Mouse (Mus musculus) granulocyte monocyte progenitor cell, adult 5-6 weeks (primary cell): ENCODE measurements around the gene Tlr6. TPM values are rescaled to one million over a fixed set of nuclear protein-coding genes. Genes with fewer than 3 reads are reported as not detected.

Source experiments
- ATAC-seq: replicated peaks from 2 replicates; pipeline ENCODE4 v1.8.0; 2016; ENCODE audit warnings: mild to moderate bottlenecking, moderate TSS enrichment, inconsistent platforms; ENCODE audit not compliant: poor library complexity, severe bottlenecking
- total RNA-seq, 2 experiments: library from RNA; stranded (forward) in 1 of 2; stranded (reverse) in 1 of 2; fragments of 200-712, 200-1000 nt in 1 of 2; fragments of >200 nt in 1 of 2; fragmentation: Nextera tagmentation in 1 of 2; gene quantifications; 2 replicates each; pipeline ENCODE4 v1.2.3; 2014 to 2017

Gene Tlr6
- total RNA-seq, 2 experiments from 2014 or later = 2.6 to 3.1 TPM

DNA sequence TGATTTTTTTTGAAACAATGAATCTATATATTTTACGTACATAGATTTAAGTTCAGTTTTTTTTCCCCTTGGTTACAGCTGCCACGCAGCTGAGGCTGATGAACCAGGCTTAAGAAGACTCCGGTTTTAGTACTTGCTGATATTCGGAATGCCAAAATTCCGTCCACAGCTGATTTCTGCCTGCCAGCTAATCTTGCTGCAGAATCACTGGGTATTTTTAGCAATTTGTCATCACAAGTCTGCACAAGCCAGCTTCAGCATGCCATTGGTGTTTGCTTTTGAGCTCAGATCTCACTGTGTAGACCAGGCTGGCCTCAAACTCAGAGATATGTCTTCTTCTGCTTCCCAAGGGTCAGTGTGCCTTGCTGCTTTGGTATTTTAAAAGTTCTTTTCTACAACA is 8.4 kb downstream of the Tlr6 start:
- ATAC-seq = no peak

DNA sequence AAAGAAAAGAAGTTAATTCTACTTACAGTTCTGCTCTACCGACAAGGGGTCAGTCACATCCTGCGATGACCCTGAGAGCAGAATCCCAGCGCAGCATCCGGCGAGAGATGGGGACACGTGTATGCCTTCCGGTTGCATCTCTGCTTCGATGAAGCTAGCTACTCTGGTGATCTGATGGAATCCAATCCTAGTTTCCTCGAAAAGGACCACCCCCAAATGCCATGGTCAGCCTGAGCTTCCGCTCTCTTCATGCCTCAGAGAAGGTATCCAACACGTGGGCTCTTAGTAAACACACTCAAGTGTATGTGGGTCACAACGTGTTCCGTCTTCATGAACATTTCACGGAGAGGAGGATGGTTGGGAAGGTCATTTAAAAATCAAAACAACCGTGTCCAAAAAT is 27.1 kb downstream of the Tlr6 start:
- ATAC-seq = no peak

DNA sequence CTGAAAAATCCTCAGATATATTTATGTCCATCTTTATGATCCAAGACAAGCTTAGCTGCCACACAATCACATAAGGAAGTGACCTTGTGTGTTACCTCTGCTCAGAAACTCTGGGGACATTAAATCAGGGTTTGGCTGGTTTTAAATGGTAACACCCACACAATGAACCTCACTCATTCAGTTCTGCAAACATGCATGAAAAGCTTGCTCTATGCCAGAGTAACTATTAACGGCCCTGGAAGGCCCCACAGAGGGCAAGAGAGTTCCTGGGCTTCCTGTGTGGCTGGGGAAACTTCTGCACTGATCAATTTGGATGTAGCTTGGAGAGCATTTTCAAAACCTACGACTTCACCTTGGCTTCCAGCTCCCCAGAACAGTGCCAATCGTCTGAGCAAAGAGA is 27.7 kb downstream of the Tlr6 start:
- ATAC-seq = no peak

DNA sequence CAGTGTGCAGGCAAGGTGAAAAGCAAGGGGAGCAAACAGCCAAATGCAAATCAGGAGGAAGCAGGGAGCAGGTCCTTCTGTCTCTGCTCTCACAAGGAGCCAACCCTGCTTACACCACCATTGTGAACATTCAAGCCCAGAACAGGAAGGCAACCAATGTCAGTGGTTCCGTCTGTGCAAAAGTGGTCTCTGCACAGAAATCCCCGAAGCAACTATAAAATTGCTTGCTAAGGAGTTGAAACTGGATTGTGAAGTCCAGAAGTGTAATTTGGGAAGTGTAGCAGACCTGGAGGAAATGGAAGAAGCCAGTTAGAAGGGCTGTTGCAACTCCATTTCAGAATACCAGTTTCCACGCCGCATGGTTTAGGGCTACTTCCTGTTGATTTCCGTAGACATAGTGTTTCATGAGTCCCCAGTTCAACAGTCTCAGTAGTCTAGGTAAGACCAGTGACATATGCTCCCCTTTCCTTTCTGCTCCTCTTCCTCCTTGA is 37.0 kb downstream of the Tlr6 start:
- ATAC-seq = peak; percentile 95

DNA sequence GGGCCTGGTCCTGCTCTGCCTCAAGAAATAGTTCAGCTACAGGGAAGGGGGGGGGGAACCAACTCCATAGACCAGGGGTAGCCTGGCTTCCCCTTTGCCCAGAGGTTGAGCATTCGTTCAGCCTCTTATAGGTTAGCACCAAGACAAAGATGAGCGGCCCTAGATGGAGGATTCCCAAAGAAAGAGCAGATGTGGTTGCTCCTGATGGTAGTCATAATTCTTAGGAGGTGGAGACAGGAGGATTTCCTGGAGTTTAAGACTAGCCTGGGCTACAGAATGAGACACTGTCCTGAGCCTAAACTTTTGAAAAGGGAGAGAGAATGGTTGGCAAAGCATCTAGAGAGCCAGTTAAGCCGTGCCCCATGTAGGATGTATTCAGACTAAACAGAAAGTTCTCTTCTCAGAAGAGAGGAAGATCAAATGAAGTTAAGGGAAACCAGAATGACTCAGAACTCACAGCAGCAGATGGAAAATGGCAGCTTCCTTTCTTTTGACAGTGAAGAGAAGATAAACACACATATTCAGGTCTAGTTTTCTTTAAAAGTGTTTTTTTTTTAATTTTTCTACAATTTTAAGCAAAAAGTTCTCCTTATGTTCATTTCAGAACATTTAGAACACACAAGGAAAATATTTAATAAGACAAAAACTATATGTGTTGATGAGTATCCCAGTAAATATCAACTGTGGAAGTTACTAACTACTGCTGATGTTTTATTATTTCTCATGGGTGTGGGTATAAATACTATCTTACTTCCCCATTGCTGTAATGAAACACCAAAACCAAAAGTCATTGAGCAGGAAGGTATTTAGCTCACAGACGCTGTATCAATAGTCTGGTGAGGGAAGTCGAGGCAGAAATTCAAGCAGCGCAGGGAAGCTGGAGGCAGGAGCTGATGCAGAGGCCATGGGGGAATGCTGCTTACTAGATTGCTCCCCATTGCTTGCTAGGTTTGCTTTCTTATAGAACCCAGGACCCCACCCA is 41.0 kb downstream of the Tlr6 start:
- no peak for ATAC-seq

DNA sequence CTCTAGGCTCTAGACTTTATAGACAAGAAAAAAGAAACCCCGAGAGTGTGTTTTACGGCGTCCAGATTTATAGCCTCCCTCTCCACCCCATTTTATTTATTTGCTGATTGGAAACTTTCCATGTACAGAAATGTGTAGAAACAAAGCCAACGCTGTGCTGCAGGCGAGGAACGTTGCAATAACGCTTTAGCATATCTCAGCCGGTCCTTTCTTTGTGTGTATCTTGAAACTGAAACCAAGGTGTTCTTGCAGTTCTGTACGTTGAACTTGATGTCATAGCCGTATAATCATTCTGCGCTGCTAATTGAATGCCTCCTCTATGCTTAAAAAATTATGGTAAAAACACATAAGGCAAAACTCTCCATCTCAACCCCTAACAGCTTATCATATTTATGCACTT is 42.2 kb downstream of the Tlr6 start:
- no peak for ATAC-seq

DNA sequence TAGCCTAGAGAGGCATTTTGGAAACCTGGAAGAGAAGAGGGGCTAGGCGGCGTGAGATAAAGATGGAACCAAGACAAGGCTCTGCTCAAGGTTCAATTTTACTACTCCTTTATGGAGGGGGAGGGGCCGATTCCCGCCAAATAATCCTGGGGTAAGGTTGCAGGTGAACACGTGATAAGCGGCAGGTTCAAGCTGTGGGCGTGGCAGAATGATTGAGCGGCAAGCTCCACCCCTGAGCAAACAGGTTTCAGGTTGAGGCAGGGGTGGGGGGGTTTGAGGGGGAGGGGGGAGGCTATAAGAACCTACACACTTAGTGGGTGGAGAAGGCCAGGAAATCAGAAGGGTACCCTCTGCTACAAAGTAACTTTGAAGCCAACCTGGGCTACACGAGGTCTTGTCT is 42.7 kb downstream of the Tlr6 start:
- no peak for ATAC-seq

DNA sequence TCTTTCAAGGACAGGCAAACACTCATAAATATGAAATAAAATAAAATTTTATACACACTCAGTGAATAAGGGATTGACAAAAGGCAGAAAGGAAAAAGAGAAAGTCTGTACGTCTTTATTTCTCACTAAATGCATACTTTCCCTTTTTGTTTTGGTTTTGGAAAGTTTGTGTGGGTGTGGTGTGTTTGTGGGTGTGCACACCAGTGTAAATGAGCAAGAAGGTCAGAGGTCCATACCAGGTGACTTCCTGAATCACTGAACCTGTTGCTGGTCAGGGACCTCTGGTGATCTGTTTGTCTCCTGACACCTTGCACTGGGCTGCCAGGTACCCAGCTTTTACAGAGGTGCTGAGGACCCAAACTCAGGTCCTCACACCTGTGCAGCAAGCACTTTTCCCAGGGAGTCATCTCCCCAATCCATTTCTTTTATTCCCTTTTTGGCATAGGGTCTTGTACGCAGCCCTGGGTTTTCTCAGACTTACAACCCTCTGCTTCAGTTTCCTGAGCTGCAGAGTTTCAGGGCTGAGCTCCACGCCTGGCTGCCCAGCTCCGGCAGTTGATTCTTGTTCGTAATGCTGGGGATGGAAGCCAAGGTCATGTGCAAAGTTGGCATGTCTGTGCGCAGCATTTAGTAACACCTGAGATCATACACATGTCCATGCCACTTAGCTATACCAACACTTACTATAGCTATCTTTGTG is 51.2 kb downstream of the Tlr6 start:
- no peak for ATAC-seq

DNA sequence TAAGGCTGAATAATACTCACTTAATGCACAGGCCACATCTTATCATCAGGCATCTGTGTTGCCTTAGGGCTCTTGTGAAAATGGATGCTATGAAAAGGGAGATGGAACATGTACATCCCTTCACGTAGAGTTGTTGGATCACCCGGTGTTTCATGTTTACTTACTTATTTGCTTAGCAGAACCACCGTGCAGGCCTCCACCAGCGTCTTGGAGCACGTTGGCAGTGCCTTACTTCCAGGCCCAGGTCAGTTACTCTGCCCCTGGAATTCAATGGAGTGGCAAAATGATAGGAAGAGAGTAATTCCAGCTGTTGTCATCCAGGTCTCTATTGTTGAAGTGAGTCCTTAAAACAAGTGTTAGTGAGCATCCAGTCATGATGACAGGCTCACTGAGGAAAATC is 52.0 kb downstream of the Tlr6 start:
- no peak for ATAC-seq

DNA sequence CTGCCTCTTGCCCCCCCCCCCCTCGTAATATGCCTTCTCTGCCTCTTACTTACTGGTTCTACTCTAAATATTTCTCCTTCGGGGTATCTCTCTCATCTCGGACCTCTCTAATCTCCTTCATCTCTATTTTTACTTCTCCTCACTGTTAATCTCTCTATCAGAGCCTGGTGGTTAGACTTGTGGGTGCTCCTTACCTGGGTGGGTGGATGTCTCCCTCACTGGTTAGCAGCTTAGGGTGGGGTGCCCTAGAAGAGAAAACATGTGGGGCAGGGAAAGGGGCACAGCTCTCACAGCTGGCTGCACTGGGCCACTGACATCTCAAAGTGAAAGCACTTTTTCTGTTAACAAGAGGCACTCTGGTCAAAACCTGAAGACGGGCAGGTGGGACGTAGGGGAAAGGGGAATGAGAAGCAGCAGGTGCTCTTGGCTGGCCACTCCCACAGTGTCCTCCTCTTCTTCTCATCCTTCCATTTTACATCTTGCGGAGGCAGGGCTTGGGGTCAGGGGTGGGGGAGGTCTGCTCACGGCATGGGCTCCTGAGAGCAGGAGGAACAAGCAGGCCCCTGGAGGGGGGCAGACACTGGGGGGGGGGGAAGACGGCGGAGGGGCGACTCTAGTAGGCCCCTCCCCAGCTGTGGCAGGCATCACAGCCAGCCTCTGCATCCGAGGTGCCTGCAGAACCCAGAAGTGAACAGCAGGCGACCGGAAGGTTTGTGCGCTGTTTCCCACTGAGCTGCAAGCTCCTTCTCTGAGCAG is 54.2 kb downstream of the Tlr6 start:
- ATAC-seq = no peak

Other genes starting within 250 kb of the Tlr6 start
- 23.6 and 28.1 TPM in 2 replicates for gene Klf3, start 156.7 kb downstream of the Tlr6 start, total RNA-seq (2014; fragmentation: Nextera tagmentation)
- 6.9 and 8.9 TPM in 2 replicates for gene Klf3, start 156.7 kb downstream of the Tlr6 start, total RNA-seq (2017)
- 11.1 and 11.3 TPM in 2 replicates for gene Tlr1, start 26.5 kb downstream of the Tlr6 start, total RNA-seq (2014; fragmentation: Nextera tagmentation)
- gene Tlr1, start 26.5 kb downstream of the Tlr6 start, total RNA-seq (2017) = 3.7 and 7.2 TPM in 2 replicates
- gene Fam114a1, start 10.0 kb upstream of the Tlr6 start, total RNA-seq (2014; fragmentation: Nextera tagmentation) = 9.1 and 10.3 TPM in 2 replicates
- 6.6 and 8.5 TPM in 2 replicates for gene Fam114a1, start 10.0 kb upstream of the Tlr6 start, total RNA-seq (2017)
- gene Tmem156, start 132.0 kb upstream of the Tlr6 start, total RNA-seq (2014; fragmentation: Nextera tagmentation) = 38.6 and 42.1 TPM in 2 replicates
- gene Tmem156, start 132.0 kb upstream of the Tlr6 start, total RNA-seq (2017) = 49.4 and 62.3 TPM in 2 replicates
- gene Klhl5, start 147.4 kb upstream of the Tlr6 start, total RNA-seq (2014; fragmentation: Nextera tagmentation) = 96.8 and 101 TPM in 2 replicates
- gene Klhl5, start 147.4 kb upstream of the Tlr6 start, total RNA-seq (2017) = 73.9 and 75.1 TPM in 2 replicates
- 5.2 and 6.3 TPM in 2 replicates for gene Wdr19, start 239.6 kb upstream of the Tlr6 start, total RNA-seq (2014; fragmentation: Nextera tagmentation)
- 3.8 and 4.4 TPM in 2 replicates for gene Wdr19, start 239.6 kb upstream of the Tlr6 start, total RNA-seq (2017)